Mouse (Mus musculus) heart, postnatal 0 days (tissue): Measurements from ENCODE around the gene Grm2. TPM values are rescaled to one million over a fixed set of nuclear protein-coding genes. Genes with fewer than 3 reads are reported as not detected.

ENCODE experiments used
- ATAC-seq: fragments of 200-750 bp; cut with Nextera tagmentation; 2 replicates; pipeline ENCODE4 v1.8.0; 2017; ENCODE audit warnings: low read depth, moderate number of reproducible peaks, moderate library complexity; ENCODE audit not compliant: insufficient read depth
- DNase-seq: peaks from one replicate; pipeline ENCODE4 v3.0.0-alpha.2; 2016; ENCODE audit warnings: low spot score
- H3K27ac ChIP-seq: fragments of 300-500 bp; sonication (generic); 2 replicates; pipeline ENCODE4 v1.5.1; 2014; ENCODE audit warnings: low read depth, mild to moderate bottlenecking
- H3K27me3 ChIP-seq: fragments of 300-500 bp; sonication (generic); 2 replicates; pipeline ENCODE4 v1.6.1; 2014; ENCODE audit warnings: low read length, mixed read lengths; ENCODE audit not compliant: control insufficient read depth, insufficient read depth
- H3K36me3 ChIP-seq: fragments of 300-500 bp; sonication (generic); replicated peaks from 2 replicates; pipeline ENCODE4 v1.6.1; 2014; ENCODE audit warnings: low read length, mixed read lengths; ENCODE audit not compliant: control insufficient read depth, insufficient read depth
- H3K4me1 ChIP-seq: fragments of 300-500 bp; sonication (generic); 2 replicates; pipeline ENCODE4 v1.6.1; 2014; ENCODE audit warnings: antibody characterized with exemption; ENCODE audit not compliant: control insufficient read depth, insufficient read depth
- H3K4me2 ChIP-seq: fragments of 300-500 bp; sonication (generic); 2 replicates; pipeline ENCODE4 v1.6.1; 2014; ENCODE audit warnings: low read depth, mild to moderate bottlenecking, low read length, moderate library complexity
- H3K4me3 ChIP-seq: fragments of 300-500 bp; sonication (generic); 2 replicates; pipeline ENCODE4 v1.5.1; 2014; ENCODE audit warnings: low read depth, low read length
- H3K9ac ChIP-seq: fragments of 300-500 bp; sonication (generic); replicated peaks from 2 replicates; pipeline ENCODE4 v1.6.1; 2014; ENCODE audit warnings: low read depth, low read length, mixed read lengths
- H3K9me3 ChIP-seq: fragments of 300-500 bp; sonication (generic); replicated peaks from 2 replicates; pipeline ENCODE4 v1.6.1; 2016; ENCODE audit warnings: low read length; ENCODE audit not compliant: control insufficient read depth
- CTCF ChIP-seq: IDR thresholded peaks from 2 replicates; pipeline ENCODE4 v1.5.1; 2016; ENCODE audit warnings: antibody characterized with exemption, control low read depth, low read depth
- EP300 ChIP-seq: IDR thresholded peaks from 2 replicates; pipeline ENCODE4 v1.6.1; 2016; ENCODE audit warnings: antibody characterized with exemption, low read depth
- WGBS: fragments of 180-500 bp; shearing (Covaris S2); extraction: QIAGEN DNeasy Blood & Tissue Kit; methylation state at CpG from one replicate; pipeline ENCODE4 v1.1.7; 2014; 5-methylcytosine and 5-hydroxymethylcytosine counted together
- polyA plus RNA-seq: library from polyadenylated mRNA; unstranded; fragments of >200 nt; fragmentation: Nextera tagmentation; extraction: Ambion mirVana; gene quantifications from 2 replicates; pipeline ENCODE4 v1.2.1, GENCODE M21; 2015
- total RNA-seq: library from RNA; depleted of rRNA; stranded (reverse); fragments of >200 nt; gene quantifications from 2 replicates; pipeline ENCODE4 v1.2.3, GENCODE M21; 2014; ENCODE audit warnings: low replicate concordance

Gene Grm2
- total and polyA plus RNA-seq, 2 experiments from 2014 or later = not detected

- no peak for DNase-seq
- ATAC-seq = no peak
- Histone ChIP-seq H3K9ac (no peak within 1 kb of the TSS), H3K4me1 (no peaks in the 10 kb centered on the region), H3K27me3 (no peaks in the 10 kb centered on the region), H3K27ac (no peak within 1 kb of the TSS), H3K9me3 (no peaks in the 10 kb centered on the region), H3K36me3 (no peaks in the 10 kb centered on the region), H3K4me2 (no peak within 1 kb of the TSS), H3K4me3 (no peak within 1 kb of the TSS)
- TF ChIP-seq EP300 (no peak), CTCF (no peak)
- whole genome bisulfite sequencing = 78% methylated on average over 2 of the region's 2 CpGs
Observed at GRCm38 (mm10) chr9:106626282-106626681, 29.6 kb downstream of the Grm2 start, which contains the start of gene Iqcf6. TSS of gene Iqcf6 (plus strand) at chr9:106626582.

- TF ChIP-seq CTCF (no peak), EP300 (no peak)
- no peak for ATAC-seq
Observed at GRCm38 (mm10) chr9:106617496-106617895, 38.4 kb downstream of the Grm2 start.

GRCm38 (mm10) chr9:106616306-106616705, 39.6 kb downstream of the Grm2 start:
- Histone ChIP-seq H3K9ac (no peak overlapping the region), H3K9me3 (no peaks in the 10 kb centered on the region), H3K27me3 (0 out of 2 replicates have a peak, but pooled peaks cover 3% of the 10 kb centered on the region), H3K36me3 (no peaks in the 10 kb centered on the region), H3K27ac (no peak overlapping the region), H3K4me1 (no peaks in the 10 kb centered on the region), H3K4me2 (no peak overlapping the region), H3K4me3 (no peak overlapping the region)
- 79% methylated on average over 9 of the region's 9 CpGs for WGBS
- no peak for TF ChIP-seq CTCF
- TF ChIP-seq EP300 = no peak
- ATAC-seq (no peak), DNase-seq (no peak)

More at GRCm38 (mm10) chr9:106617496-106617895, 38.4 kb downstream of the Grm2 start:
- H3K4me2 ChIP-seq = no peak overlapping the region
- H3K9ac ChIP-seq = no peak overlapping the region
- 0 out of 2 replicates have a peak, but pooled peaks cover 3% of the 10 kb centered on the region for H3K27me3 ChIP-seq
- H3K27ac ChIP-seq = no peak overlapping the region
- no peaks in the 10 kb centered on the region for H3K9me3 ChIP-seq
- DNase-seq = no peak
- H3K4me3 ChIP-seq = no peak overlapping the region
- WGBS = 70% methylated on average over 3 of the region's 3 CpGs
- no peaks in the 10 kb centered on the region for H3K4me1 ChIP-seq
- no peaks in the 10 kb centered on the region for H3K36me3 ChIP-seq

GRCm38 (mm10) chr9:106614616-106615015, 41.3 kb downstream of the Grm2 start:
- no peak overlapping the region for H3K4me2 ChIP-seq
- H3K4me1 ChIP-seq = no peaks in the 10 kb centered on the region
- no peaks in the 10 kb centered on the region for H3K9me3 ChIP-seq
- no peak overlapping the region for H3K4me3 ChIP-seq
- H3K36me3 ChIP-seq = no peaks in the 10 kb centered on the region
- 0 out of 2 replicates have a peak, but pooled peaks cover 3% of the 10 kb centered on the region for H3K27me3 ChIP-seq
- no peak for DNase-seq
- H3K27ac ChIP-seq = no peak overlapping the region
- H3K9ac ChIP-seq = no peak overlapping the region
- 34% methylated on average over 3 of the region's 3 CpGs for WGBS
- ATAC-seq = no peak
- TF ChIP-seq EP300 (no peak), CTCF (no peak)

GRCm38 (mm10) chr9:106613951-106614350, 41.9 kb downstream of the Grm2 start:
- H3K27ac ChIP-seq = no peak overlapping the region
- H3K27me3 ChIP-seq = 0 out of 2 replicates have a peak, but pooled peaks cover 3% of the 10 kb centered on the region
- H3K9ac ChIP-seq = no peak overlapping the region
- 73% methylated on average over 2 of the region's 2 CpGs for WGBS
- H3K36me3 ChIP-seq = no peaks in the 10 kb centered on the region
- no peaks in the 10 kb centered on the region for H3K4me1 ChIP-seq
- TF ChIP-seq EP300 (no peak), CTCF (no peak)
- no peak overlapping the region for H3K4me2 ChIP-seq
- H3K4me3 ChIP-seq = no peak overlapping the region
- DNase-seq = no peak
- no peaks in the 10 kb centered on the region for H3K9me3 ChIP-seq
- no peak for ATAC-seq

GRCm38 (mm10) chr9:106610727-106611126, 45.2 kb downstream of the Grm2 start:
- H3K4me3 ChIP-seq = no peak overlapping the region
- DNase-seq (no peak), ATAC-seq (no peak)
- no peaks in the 10 kb centered on the region for H3K36me3 ChIP-seq
- H3K27me3 ChIP-seq = no peaks in the 10 kb centered on the region
- no peak overlapping the region for H3K27ac ChIP-seq
- 73% methylated on average over 4 of the region's 4 CpGs for WGBS
- H3K4me1 ChIP-seq = no peaks in the 10 kb centered on the region
- H3K9me3 ChIP-seq = no peaks in the 10 kb centered on the region
- H3K9ac ChIP-seq = no peak overlapping the region
- H3K4me2 ChIP-seq = no peak overlapping the region
- TF ChIP-seq CTCF = no peak
- TF ChIP-seq EP300 = no peak
